Mouse (Mus musculus) ES-E14 (cell line): ENCODE results near the gene Cdyl. TPM values are rescaled to one million over a fixed set of nuclear protein-coding genes. Genes with fewer than 3 reads are reported as not detected.

Source experiments
- DNase-seq: peaks from one replicate; pipeline ENCODE4 v3.0.0-alpha.2; 2013; ENCODE audit warnings: low read depth, low spot score
- H3K27ac ChIP-seq: 2 replicates; pipeline ENCODE4 v1.5.1; 2012; ENCODE audit warnings: low read depth, mild to moderate bottlenecking, low read length, moderate library complexity, mixed read lengths; ENCODE audit not compliant: poor library complexity, insufficient read depth, severe bottlenecking
- H3K36me3 ChIP-seq: 2 replicates; pipeline ENCODE4 v1.6.1; 2012; ENCODE audit warnings: mild to moderate bottlenecking, low read length, moderate library complexity, mixed read lengths; ENCODE audit not compliant: control insufficient read depth, poor library complexity, insufficient read depth, severe bottlenecking
- H3K4me1 ChIP-seq, 2 experiments: fragments of 150-350 bp in 1 of 2; sonication (generic) in 1 of 2; 2 replicates each; pipeline ENCODE4 v1.6.1; 2012; ENCODE audit warnings: low read length in 2 of 2, mild to moderate bottlenecking in 1 of 2, mixed read lengths in 1 of 2; ENCODE audit not compliant: control insufficient read depth in 2 of 2, insufficient read depth in 2 of 2, poor library complexity in 1 of 2
- H3K4me3 ChIP-seq, 2 experiments: fragments of 150-350 bp in 1 of 2; sonication (generic) in 1 of 2; 2 replicates each; pipeline ENCODE4 v1.5.1; 2012; ENCODE audit warnings: low read length in 2 of 2, low read depth in 1 of 2, mild to moderate bottlenecking in 1 of 2, mixed read lengths in 1 of 2; ENCODE audit not compliant: insufficient read depth in 1 of 2, poor library complexity in 1 of 2, severe bottlenecking in 1 of 2
- H3K9ac ChIP-seq: 2 replicates; pipeline ENCODE4 v1.6.1; 2012; ENCODE audit warnings: low read depth, mild to moderate bottlenecking, low read length, mixed read lengths; ENCODE audit not compliant: poor library complexity, insufficient read depth, severe bottlenecking
- H3K9me3 ChIP-seq: fragments of 150-350 bp; sonication (generic); 2 replicates; pipeline ENCODE4 v1.6.1; 2012; ENCODE audit warnings: low read depth, mild to moderate bottlenecking, low read length; ENCODE audit not compliant: control insufficient read depth, insufficient read depth
- CHD2 ChIP-seq: IDR thresholded peaks from 2 replicates; pipeline ENCODE4 v1.6.1; 2014; ENCODE audit warnings: mild to moderate bottlenecking, low read depth, low read length, inconsistent platforms
- HCFC1 ChIP-seq: IDR thresholded peaks from 2 replicates; pipeline ENCODE4 v1.6.1; 2012; ENCODE audit warnings: low read length, inconsistent platforms, borderline replicate concordance; ENCODE audit not compliant: insufficient read depth
- MAFK ChIP-seq: IDR thresholded peaks from 2 replicates; pipeline ENCODE4 v1.6.1; 2014; ENCODE audit warnings: mild to moderate bottlenecking, low read depth, low read length, inconsistent platforms; ENCODE audit not compliant: insufficient read depth
- ZC3H11A ChIP-seq: IDR thresholded peaks from 2 replicates; pipeline ENCODE4 v1.6.1; 2012; ENCODE audit warnings: low read depth, mild to moderate bottlenecking, inconsistent platforms, low read length, borderline replicate concordance
- ZNF384 ChIP-seq: IDR thresholded peaks from 2 replicates; pipeline ENCODE4 v1.6.1; 2012; ENCODE audit warnings: low read depth, low read length, inconsistent platforms
- in situ Hi-C, 2 experiments: fragments of 600-800 bp; cut with MboI; formaldehyde crosslinking; loops; one replicate each; pipeline ENCODE4 v1.15.1; 2025; ENCODE audit warnings: low sequenced_read_pairs in 2 of 2, inconsistent platforms in 1 of 2; ENCODE audit not compliant: unreplicated experiment in 2 of 2
- total RNA-seq: library from RNA; depleted of rRNA; stranded (reverse); fragments of 300-350 nt; gene quantifications from 2 replicates; pipeline ENCODE4 v1.2.3, GENCODE M21; 2012

The Cdyl gene
- total RNA-seq, 1 experiment: 20.3 TPM

DNA sequence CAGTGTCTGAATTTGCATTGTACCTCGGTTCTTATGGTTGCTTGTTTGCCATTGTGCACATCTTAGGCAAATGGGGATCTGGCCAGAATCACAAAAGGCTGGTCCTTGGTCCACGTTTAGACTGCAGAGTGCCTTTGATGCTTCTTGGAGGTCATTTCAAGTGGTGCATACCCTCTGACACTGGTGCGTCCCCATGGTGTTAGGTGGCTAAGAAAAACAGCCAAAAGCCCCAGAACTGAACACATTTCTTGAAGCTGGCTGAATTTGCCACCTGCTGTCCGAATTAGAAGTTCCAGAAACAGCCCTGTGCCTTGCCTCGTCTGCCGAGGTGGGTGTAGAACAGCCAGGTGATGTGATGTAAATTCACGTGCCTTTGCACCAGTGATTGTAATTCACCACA lies 197.9 kb downstream of the Cdyl start:
- Histone ChIP-seq H3K27ac (no peak overlapping the region), H3K9ac (no peak overlapping the region), H3K9me3 (no peaks in the 10 kb centered on the region), H3K4me1 (peaks cover 6 to 7% of the 10 kb centered on the region in 2 experiments; a peak in 2 of 4 replicates), H3K36me3 (peaks cover 42% of the 10 kb centered on the region), H3K4me3 (no peak overlapping the region)
- DNase-seq: no peak
- TF ChIP-seq ZC3H11A: no peak
- no peak for TF ChIP-seq ZNF384
- TF ChIP-seq MAFK: no peak
- no peak for TF ChIP-seq CHD2
- no peak for TF ChIP-seq HCFC1
- in situ Hi-C loops: no loop called here

DNA sequence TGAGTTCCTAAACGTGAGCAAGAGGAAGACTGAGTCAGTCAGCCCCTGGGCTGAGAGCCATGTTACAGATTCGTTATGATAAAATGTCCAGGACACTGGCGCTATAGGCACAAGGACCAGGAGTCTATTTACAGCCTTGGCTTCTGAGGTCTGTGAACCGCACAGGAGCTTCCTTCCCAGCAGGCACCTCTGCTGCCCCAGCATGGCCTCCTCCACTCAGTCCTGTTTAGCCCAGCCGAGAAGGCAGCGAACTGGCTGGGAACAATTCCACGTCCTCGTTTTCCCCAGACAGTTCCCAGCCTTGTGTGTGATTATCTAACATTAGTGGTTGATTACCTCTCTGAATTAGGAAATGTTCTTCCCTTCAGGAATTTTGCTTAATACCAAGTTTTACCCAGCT lies 201.3 kb downstream of the Cdyl start:
- DNase-seq: no peak
- no peak for TF ChIP-seq MAFK
- no peak for TF ChIP-seq ZNF384
- TF ChIP-seq ZC3H11A: no peak
- TF ChIP-seq CHD2: no peak
- no peak for TF ChIP-seq HCFC1
- Histone ChIP-seq H3K9ac (no peak overlapping the region), H3K27ac (no peak overlapping the region), H3K9me3 (no peaks in the 10 kb centered on the region), H3K4me1 (peaks cover 2 to 5% of the 10 kb centered on the region in 2 experiments; a peak in 1 of 4 replicates), H3K36me3 (peaks cover 61% of the 10 kb centered on the region), H3K4me3 (no peak overlapping the region)
- in situ Hi-C loops: no loop called here

DNA sequence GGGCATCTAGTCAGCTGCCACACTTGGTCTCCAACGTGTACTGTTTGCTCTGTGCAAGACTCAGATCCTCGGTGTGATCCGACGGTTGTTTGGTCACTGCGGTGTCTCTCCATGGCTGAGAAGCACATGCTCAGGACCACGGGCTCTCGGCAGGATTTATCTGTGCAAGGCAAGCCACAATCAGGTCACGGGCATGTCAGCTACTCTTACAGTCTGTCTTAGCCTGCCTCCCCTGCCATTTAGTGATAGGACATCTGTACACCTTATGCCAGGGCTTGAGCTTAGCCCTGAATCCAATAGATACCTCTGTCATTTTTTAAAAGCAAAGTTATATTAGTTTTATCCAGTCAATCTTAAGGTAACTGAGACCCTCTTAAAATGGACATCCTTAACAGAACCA lies 211.0 kb downstream of the Cdyl start:
- in situ Hi-C loops: no loop called here
- no peak for TF ChIP-seq ZNF384
- no peak for TF ChIP-seq MAFK
- TF ChIP-seq ZC3H11A: no peak
- TF ChIP-seq CHD2: no peak
- TF ChIP-seq HCFC1: no peak
- Histone ChIP-seq H3K9ac (no peak overlapping the region), H3K4me1 (no peaks in the 10 kb centered on the region), H3K9me3 (no peaks in the 10 kb centered on the region), H3K4me3 (no peak overlapping the region), H3K36me3 (peaks cover 53% of the 10 kb centered on the region), H3K27ac (no peak overlapping the region)
- DNase-seq: no peak

DNA sequence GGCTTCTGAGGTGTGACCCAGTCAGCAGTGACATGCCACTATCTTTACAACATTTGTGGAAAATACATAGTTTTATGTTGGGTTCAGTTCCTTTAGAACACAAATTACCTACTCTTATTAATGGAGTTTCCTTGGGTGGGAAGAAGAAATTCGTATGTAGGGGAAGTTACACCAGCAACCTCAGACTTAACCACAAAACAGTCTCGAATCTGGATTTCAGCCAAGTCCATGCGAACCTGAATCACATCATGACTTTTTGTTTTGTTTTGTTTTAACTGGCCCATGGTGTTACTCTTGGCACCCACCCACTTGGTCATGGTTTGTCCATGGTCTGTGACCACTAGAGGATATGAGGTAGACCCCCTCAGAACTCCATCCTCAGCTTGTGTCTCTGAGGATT lies 211.5 kb downstream of the Cdyl start:
- DNase-seq: no peak
- Histone ChIP-seq H3K27ac (no peak overlapping the region), H3K4me3 (no peak overlapping the region), H3K36me3 (peaks cover 52% of the 10 kb centered on the region), H3K4me1 (no peaks in the 10 kb centered on the region), H3K9me3 (no peaks in the 10 kb centered on the region), H3K9ac (no peak overlapping the region)
- TF ChIP-seq HCFC1: no peak
- no peak for TF ChIP-seq MAFK
- TF ChIP-seq ZNF384: no peak
- TF ChIP-seq CHD2: no peak
- TF ChIP-seq ZC3H11A: no peak
- in situ Hi-C loops: no loop called here

DNA sequence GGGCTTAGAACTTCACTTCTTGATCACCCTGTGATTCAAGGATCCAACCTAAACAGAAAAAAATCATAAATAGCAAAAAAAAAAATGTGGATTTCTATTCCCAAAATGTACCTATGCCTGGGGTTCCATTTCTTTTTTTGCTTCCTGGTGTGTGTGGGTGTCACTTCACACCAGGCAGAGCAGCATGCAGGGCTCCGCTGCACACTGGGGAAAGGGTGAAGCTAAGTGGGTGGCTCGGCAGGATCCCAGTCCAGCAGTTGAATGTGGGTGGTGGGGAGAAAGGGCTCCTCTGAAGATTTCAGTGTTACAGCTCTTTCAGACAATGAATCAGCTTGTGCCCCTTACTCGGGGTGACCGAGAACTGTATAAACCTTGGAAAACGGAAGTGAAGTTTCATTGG lies 215.8 kb downstream of the Cdyl start:
- no peak overlapping the region for H3K9ac ChIP-seq
- in situ Hi-C loops: no loop called here
- no peaks in the 10 kb centered on the region for H3K4me1 ChIP-seq
- H3K27ac ChIP-seq: no peak overlapping the region
- H3K4me3 ChIP-seq: no peak overlapping the region
- peaks cover 26% of the 10 kb centered on the region for H3K36me3 ChIP-seq
- DNase-seq: no peak
- TF ChIP-seq ZC3H11A (no peak), HCFC1 (no peak), MAFK (no peak), CHD2 (no peak), ZNF384 (no peak)
- H3K9me3 ChIP-seq: no peaks in the 10 kb centered on the region
